Mouse (Mus musculus) T-helper 17 cell (primary cell): ENCODE data around the gene Ankrd22.
"Not testable (repeated sequence)": the region's sequence is repeated elsewhere in the genome, so short reads cannot be mapped to it uniquely, and the experiment has no call there.

ENCODE experiments used
- in situ Hi-C, 2 experiments: fragments of 300-600 bp; cut with MboI, MseI; formaldehyde crosslinking; loops; 1 replicate in 1 of 2; 2 replicates in 1 of 2; pipeline ENCODE4 v1.15.1; 2025; ENCODE audit warnings: high pct_unique_total_duplicates in 2 of 2

Gene Ankrd22

DNA sequence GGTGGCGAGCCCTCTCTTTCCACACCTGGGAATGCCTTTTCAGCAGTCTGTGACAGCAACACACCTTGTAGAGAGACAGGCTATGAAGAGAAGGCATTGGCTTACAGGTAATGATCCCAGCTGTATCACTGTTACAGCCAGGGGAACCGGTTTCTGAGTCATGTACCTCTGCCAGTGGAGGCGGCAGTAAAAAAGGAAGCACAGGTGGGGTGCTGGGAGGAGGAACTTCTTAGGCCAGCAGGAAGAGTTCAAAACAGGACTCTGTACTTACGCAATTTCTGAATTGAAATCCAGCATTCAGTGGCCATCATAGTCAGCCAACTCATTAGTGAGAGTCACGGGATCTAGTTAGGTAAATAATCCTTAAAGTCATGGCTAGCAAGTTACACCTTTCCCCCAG is at the start of gene Ankrd22:
Gene Ankrd22, minus strand, starts transcription at position 163 of the 400 bp plus-strand sequence.
- in situ Hi-C loops = no loop called here

GRCm38 (mm10) chr19:34214136-34214535 is 48.3 kb upstream of the Ankrd22 start:
- in situ Hi-C loops = no loop called here

DNA sequence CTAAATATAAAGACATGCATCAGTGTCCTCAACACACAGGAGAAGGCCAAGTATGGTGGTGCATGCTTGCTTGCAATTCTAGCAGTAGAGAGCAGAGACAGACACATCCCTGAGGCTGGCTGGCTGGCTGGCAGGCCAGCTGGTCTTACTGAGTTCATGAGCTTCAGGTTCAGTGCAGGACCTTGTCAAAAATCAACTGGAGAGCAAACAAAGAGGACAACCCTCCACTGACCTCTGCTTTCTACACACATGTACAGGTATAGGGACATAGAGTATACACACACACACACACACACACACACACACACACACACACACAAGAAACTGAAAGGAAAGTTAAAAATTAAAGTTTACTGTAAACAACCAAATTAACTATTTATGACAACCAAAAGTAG is 47.4 kb upstream of the Ankrd22 start:
- in situ Hi-C loops = no loop called here

- in situ Hi-C loops = no loop called here
Observed at GRCm38 (mm10) chr19:34212489-34213250, 46.8 kb upstream of the Ankrd22 start.

GRCm38 (mm10) chr19:34210841-34211240 is 45.0 kb upstream of the Ankrd22 start:
- in situ Hi-C loops = no loop called here

- in situ Hi-C loops = no loop called here
Observed at GRCm38 (mm10) chr19:34209930-34210581, 44.2 kb upstream of the Ankrd22 start.

DNA sequence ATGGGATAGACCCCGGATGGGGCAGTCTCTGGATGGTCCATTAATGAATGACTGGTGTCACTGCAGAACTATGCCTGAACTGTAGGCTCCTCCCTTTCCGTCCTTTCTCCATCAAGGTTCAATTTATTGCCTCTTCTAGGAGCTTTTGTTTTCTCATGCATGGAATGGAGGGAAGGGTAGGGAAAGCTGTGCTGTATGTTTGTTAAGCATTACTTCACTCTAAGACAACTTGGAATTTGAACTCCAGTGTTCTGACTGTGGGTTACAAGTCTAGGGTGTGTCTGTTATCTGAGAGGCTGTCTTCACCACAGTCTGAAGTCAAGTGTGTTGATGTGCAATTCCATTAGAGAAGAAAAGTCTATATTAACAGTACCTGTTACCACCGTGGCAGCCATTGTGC is 43.2 kb upstream of the Ankrd22 start:
- in situ Hi-C loops = no loop called here

DNA sequence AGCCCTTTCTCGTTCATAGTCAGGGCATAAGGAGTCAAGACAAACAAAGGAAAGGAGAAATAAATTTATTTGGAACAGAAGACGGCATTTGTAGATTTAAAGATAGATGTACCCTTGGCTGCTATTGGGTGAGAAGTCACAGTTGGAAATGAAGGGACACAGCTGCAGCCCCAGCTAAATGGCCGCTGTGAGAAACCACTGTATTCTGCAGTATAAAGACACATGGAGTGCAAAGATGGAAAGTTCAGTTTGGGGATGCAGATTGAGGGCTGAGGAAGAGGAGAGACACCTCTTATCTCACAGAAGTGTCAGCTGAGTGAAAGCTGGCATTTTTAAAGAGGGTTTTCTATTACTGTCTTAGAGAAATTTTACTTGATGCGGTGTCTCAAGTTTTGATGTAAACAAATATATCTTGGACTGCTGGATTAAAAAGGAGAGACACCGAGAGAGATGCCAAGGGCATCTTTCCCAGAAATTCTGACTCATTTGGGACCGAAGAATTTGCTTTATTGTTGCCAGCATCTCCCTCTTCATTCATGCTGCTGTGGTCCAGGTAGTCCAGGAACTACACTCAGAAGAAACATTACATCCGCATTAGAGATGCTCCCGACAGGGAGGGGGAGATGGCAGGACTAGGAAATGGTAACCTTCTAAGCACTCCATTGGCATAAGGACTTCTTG is 41.0 kb upstream of the Ankrd22 start:
- in situ Hi-C loops = no loop called here

GRCm38 (mm10) chr19:34206128-34206527 is 40.3 kb upstream of the Ankrd22 start:
- in situ Hi-C loops = not testable (repeated sequence)

DNA sequence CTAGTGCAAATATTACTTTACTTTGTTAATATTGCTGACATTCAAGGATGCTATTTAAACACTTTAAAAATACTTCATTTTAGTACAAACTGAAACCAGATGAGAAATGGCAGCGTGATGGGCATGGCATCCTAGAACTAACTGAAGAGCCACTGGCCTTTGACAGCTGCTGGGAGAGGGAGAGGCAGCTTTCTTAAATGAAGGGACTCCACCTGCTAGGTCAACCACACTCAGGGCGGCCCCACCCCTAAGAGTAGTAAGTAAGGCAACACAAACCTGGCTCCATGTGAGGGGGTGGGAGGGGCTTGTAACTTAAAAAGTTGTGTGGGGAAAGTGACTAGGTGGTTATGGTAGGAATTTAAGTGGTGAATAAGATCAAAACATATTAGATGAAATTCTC is 36.8 kb upstream of the Ankrd22 start:
- in situ Hi-C loops = no loop called here

- in situ Hi-C loops = loop anchor here (5.0 to 25.0 kb wide), 4 partner anchors 575 to 1712 kb away; partner anchors contain the start of genes Kif20b (in 1 of the 2) and Minpp1 (in 1 of the 2)
Observed at GRCm38 (mm10) chr19:34199488-34199887, 33.6 kb upstream of the Ankrd22 start.

- in situ Hi-C loops = loop anchor here (5.0 to 25.0 kb wide), 4 partner anchors 576 to 1712 kb away; partner anchors contain the start of genes Kif20b (in 1 of the 2) and Minpp1 (in 1 of the 2)
Observed at GRCm38 (mm10) chr19:34198901-34199300, 33.0 kb upstream of the Ankrd22 start.

DNA sequence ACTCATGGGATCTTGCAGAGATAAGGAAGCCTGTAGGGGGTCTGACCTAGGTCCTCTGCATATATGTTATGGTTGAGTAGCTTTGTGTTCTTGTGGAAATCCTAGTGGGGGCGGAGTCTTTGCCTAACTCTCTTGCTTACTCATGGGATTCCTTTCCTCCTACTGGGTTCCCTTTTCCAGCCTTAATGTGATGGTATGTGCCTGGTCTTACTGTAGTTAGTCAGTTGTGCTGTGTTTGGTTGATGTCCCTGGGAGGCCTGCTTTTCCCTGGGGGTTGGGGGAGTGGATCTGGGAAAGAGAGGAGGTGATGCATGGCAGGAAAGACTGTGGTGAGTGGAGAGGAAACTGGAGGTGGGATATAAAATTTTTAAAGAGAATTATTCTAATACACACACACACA is 32.2 kb upstream of the Ankrd22 start:
- in situ Hi-C loops = loop anchor here (5.0 to 25.0 kb wide), 4 partner anchors 577 to 1711 kb away; partner anchors contain the start of genes Kif20b (in 1 of the 2) and Minpp1 (in 1 of the 2)

GRCm38 (mm10) chr19:34195031-34195430 is 29.2 kb upstream of the Ankrd22 start:
- in situ Hi-C loops = loop anchor here (5.0 to 25.0 kb wide), 4 partner anchors 580 to 1708 kb away; partner anchors contain the start of genes Kif20b (in 1 of the 2) and Minpp1 (in 1 of the 2)

DNA sequence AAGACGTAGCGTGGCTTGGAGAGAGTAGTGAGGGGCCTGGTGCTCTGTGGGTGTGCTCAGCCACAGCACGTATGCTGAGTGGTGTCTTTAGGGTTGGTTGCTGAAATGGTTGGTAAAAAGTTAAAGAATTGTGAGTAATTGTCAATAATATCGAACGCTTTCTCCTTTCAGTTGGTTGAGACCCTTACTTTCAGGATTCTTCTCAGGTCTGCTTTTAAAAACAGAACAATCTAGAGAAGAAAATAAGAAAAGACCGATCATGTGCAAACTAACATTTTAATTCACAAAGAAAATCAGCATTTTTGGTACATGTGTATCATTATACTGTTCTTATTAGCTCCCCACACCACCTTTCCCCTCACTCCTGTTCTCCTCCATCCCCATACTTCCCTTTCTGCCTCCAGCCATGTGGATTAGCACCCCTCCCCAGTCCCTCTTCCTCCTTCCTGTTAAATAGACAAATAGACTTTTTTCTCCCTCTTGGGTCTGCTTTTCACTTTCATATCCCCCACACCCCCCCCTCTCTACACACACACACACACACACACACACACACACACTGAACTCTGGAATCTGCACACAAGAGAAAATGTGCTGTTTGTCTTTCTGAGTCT is 28.4 kb upstream of the Ankrd22 start:
- in situ Hi-C loops = loop anchor here (10.0 to 25.0 kb wide), 3 partner anchors 581 to 1707 kb away; partner anchors contain the start of gene Minpp1 (in 1 of the 2)

- in situ Hi-C loops = loop anchor here (10.0 to 25.0 kb wide), 3 partner anchors 581 to 1706 kb away; partner anchors contain the start of gene Minpp1 (in 1 of the 2)
Observed at GRCm38 (mm10) chr19:34193683-34194082, 27.8 kb upstream of the Ankrd22 start.

DNA sequence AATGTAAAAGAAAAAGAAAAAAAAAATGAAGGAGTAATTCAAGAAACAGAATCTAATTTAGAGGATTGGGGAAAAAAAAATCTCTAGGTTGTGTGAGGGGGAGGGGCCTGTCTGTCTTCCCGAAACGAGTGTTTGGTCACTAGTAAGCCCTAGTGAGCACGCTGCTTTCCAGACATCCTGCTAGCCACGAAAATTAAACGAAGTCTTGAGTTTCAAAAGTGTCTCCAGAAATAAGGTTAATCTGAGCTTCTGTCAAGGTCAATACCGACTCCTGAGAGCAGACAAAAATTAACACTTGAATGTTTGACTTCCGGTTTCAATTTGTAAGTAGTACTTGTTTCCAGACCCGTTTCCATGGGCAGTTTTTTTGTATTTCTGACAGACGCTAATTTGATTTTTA is 27.3 kb upstream of the Ankrd22 start:
- in situ Hi-C loops = loop anchor here (10.0 to 25.0 kb wide), 3 partner anchors 582 to 1706 kb away; partner anchors contain the start of gene Minpp1 (in 1 of the 2)

DNA sequence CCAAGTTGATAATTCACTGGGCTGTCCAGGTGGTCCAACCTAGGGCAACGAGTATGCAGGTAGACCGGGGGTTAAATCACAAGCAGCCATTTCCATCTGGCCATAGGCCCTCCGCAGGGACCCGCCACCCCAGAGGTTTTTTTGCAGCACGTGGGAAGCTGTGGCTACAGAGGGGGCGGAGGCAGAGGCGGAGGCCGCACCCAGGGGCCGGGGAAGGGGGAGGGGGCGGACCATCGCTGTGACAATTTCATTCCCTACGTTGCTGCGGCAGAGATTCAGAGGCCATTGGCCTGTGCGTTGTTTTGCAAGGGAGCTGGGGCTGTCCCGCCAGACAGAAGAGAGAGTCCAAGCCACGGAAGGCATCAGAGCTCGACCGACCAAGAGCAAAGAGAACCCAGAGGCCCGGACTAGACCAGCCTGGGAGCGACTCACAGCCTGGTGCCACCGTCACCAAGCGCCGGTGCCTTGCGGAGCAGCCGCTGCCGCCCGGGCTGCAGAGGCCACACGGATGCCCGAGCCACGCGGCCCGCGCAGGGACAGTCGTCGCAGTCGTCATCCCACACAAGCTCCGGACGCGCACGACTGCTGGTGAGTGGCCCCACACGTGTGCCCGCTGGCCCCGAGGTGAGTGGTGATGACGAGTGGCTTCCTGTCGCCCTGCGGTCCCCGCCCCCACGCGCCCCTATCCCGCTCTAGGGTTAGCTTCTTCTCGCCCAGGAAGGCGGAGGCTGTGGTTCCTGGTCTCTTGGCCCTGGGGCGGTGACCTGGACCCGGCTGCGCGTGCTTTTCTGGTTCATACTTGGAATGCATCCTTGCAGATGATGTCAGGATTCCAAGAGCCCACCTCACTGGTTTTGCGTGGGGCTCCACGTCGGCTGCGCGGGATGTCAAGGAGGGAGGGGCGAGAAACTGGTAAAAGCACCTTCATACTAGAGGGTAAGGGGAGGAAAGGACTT is 26.4 kb upstream of the Ankrd22 start, which contains the start of gene Stambpl1:
Gene Stambpl1, plus strand, starts transcription at position 222 of the 956 bp plus-strand sequence.
- in situ Hi-C loops = loop anchor here (10.0 to 25.0 kb wide), 3 partner anchors 583 to 1705 kb away; partner anchors contain the start of gene Minpp1 (in 1 of the 2)

GRCm38 (mm10) chr19:34191645-34192007 is 25.8 kb upstream of the Ankrd22 start:
- in situ Hi-C loops = loop anchor here (10.0 to 25.0 kb wide), 3 partner anchors 583 to 1704 kb away; partner anchors contain the start of gene Minpp1 (in 1 of the 2)

DNA sequence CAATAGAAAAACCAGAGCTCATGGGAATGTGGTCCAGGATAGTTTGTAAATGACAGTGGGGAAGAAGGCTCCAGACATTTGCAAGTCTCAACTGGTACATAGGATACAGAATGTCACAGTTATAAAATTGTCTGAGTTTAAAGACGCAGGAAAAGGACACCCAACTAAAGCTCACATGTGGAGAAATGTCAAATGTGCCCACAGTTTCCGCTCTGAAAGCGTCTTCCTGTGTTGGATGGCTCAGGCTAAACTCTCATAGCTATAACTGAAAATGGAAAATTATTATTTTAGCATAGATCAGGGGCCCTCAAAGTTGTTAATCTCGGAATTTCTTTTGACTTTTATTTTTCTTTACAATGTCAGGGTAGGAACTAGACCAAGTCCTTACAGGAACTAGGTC is 21.0 kb upstream of the Ankrd22 start:
- in situ Hi-C loops = loop anchor here in 1 of 2 experiments (25.0 kb wide), 1 partner anchor 1700 kb away; the partner anchor contains the start of gene Minpp1
